11 mouse cellular contexts compared by ENCODE assay signal in genomic region chr14:33588951-33589350, GRCm38 (mm10). TPM values are rescaled to one million over a fixed set of nuclear protein-coding genes. Genes with fewer than 3 reads are reported as not detected.
DNase-seq lines count a peak whose midpoint lies in the region; ATAC-seq and TF ChIP-seq lines count a peak whose summit lies in the region.
"Had no signal": no experiment of that assay in that cellular context is flagged by ENCODE, and none has a peak within 500 bp of the region (broad histone marks: within the 10 kb centered on the region; RNA-seq: fewer than 3 reads in every experiment).

Ptpn20 (plus strand) TSS chr14:33589207.

- TF ChIP-seq EP300 in heart, adult 2 months (IDR thresholded peaks at IDR 0.05; ENCODE audit: insufficient read depth, low read depth, low read length), result no peak

- H3K36me3 ChIP-seq in heart, adult 2 months (ENCODE audit: control insufficient read depth, insufficient read depth, low read length), result no peaks in the 10 kb centered on the region
- H3K36me3 ChIP-seq in midbrain, postnatal 0 days (ENCODE audit: insufficient read depth, low read length), result no peaks in the 10 kb centered on the region
- H3K36me3 ChIP-seq in midbrain, embryonic 15.5 days (replicated peaks), result no peaks in the 10 kb centered on the region
- H3K36me3 ChIP-seq in embryonic facial prominence, embryonic 10.5 days (replicated peaks), result no peaks in the 10 kb centered on the region
- H3K36me3 ChIP-seq in midbrain, embryonic 14.5 days (ENCODE audit: control insufficient read depth, insufficient read depth, low read length), result no peaks in the 10 kb centered on the region
- H3K36me3 ChIP-seq: embryonic facial prominence, embryonic 12.5 days had no signal

- H3K27me3 ChIP-seq in heart, adult 2 months (ENCODE audit: control insufficient read depth, insufficient read depth, low read length), result no peaks in the 10 kb centered on the region
- no peaks in the 10 kb centered on the region for H3K27me3 ChIP-seq in midbrain, postnatal 0 days (ENCODE audit: insufficient read depth, low read length)
- H3K27me3 ChIP-seq in midbrain, embryonic 15.5 days (replicated peaks), result no peaks in the 10 kb centered on the region
- no peaks in the 10 kb centered on the region for H3K27me3 ChIP-seq in embryonic facial prominence, embryonic 10.5 days (replicated peaks; ENCODE audit: low read depth, poor library complexity, severe bottlenecking)
- no peaks in the 10 kb centered on the region for H3K27me3 ChIP-seq in midbrain, embryonic 14.5 days (ENCODE audit: control insufficient read depth, insufficient read depth, low read length)
- H3K27me3 ChIP-seq: embryonic facial prominence, embryonic 12.5 days had no signal

- H3K9ac ChIP-seq in heart, adult 2 months (ENCODE audit: low read depth, low read length), result no peak within 1 kb of the TSS
- no peak within 1 kb of the TSS for H3K9ac ChIP-seq in midbrain, postnatal 0 days (replicated peaks; ENCODE audit: low read length, poor library complexity, severe bottlenecking)
- no peak within 1 kb of the TSS for H3K9ac ChIP-seq in midbrain, embryonic 15.5 days
- no peak within 1 kb of the TSS for H3K9ac ChIP-seq in midbrain, embryonic 14.5 days (replicated peaks; ENCODE audit: low read length)
- H3K9ac ChIP-seq: embryonic facial prominence, embryonic 12.5 days had no signal

- peak; percentile 37 for TF ChIP-seq CTCF in heart, adult 2 months (IDR thresholded peaks at IDR 0.05)
- peak; percentile 32; the same call in 1 of the 2 replicates for TF ChIP-seq CTCF in midbrain, postnatal 0 days (IDR thresholded peaks at IDR 0.05)

- no peaks in the 10 kb centered on the region for H3K79me2 ChIP-seq in heart, adult 2 months (replicated peaks; ENCODE audit: control insufficient read depth, insufficient read depth, low read length)

- no peak for DNase-seq in heart, adult 2 months
- no peak for DNase-seq in heart, postnatal 36 days
- no peak for DNase-seq in midbrain, postnatal 0 days (ENCODE audit: low spot score)
- DNase-seq in embryonic facial prominence, embryonic 10.5 days (ENCODE audit: low spot score), result peak; percentile 47
- peak; percentile 81 for DNase-seq in testis, postnatal 14 days (ENCODE audit: low spot score)
- DNase-seq in midbrain, embryonic 14.5 days, result no peak
- DNase-seq in heart, adult 11 months, result no peak
- DNase-seq: gastrocnemius, postnatal 25 days had no signal

- H3K27ac ChIP-seq in heart, adult 2 months, result no peak within 1 kb of the TSS
- no peak within 1 kb of the TSS for H3K27ac ChIP-seq in midbrain, postnatal 0 days (ENCODE audit: low read depth, low read length)
- no peak within 1 kb of the TSS for H3K27ac ChIP-seq in midbrain, embryonic 15.5 days
- no peak within 1 kb of the TSS for H3K27ac ChIP-seq in embryonic facial prominence, embryonic 10.5 days (replicated peaks)
- H3K27ac ChIP-seq in midbrain, embryonic 14.5 days (replicated peaks; ENCODE audit: low read depth, low read length), result no peak within 1 kb of the TSS
- H3K27ac ChIP-seq: embryonic facial prominence, embryonic 12.5 days; macrophage had no signal

- H3K9me3 ChIP-seq in midbrain, postnatal 0 days (ENCODE audit: low read length), result no peaks in the 10 kb centered on the region
- no peaks in the 10 kb centered on the region for H3K9me3 ChIP-seq in midbrain, embryonic 15.5 days
- H3K9me3 ChIP-seq in embryonic facial prominence, embryonic 10.5 days, result no peaks in the 10 kb centered on the region
- H3K9me3 ChIP-seq in midbrain, embryonic 14.5 days (ENCODE audit: control insufficient read depth, low read length), result no peaks in the 10 kb centered on the region
- H3K9me3 ChIP-seq: embryonic facial prominence, embryonic 12.5 days had no signal

- no peak within 1 kb of the TSS for H3K4me2 ChIP-seq in midbrain, postnatal 0 days (ENCODE audit: low read depth, low read length, poor library complexity, severe bottlenecking)
- no peak within 1 kb of the TSS for H3K4me2 ChIP-seq in midbrain, embryonic 15.5 days
- H3K4me2 ChIP-seq in midbrain, embryonic 14.5 days (ENCODE audit: low read length), result no peak within 1 kb of the TSS
- H3K4me2 ChIP-seq: embryonic facial prominence, embryonic 12.5 days had no signal

- TF ChIP-seq POLR2A in heart, adult 2 months (IDR thresholded peaks at IDR 0.05; ENCODE audit: insufficient read depth, low read depth, low read length), result no peak

- ATAC-seq in midbrain, postnatal 0 days (ENCODE audit: low FRiP score), result no peak
- no peak for ATAC-seq in midbrain, embryonic 15.5 days (replicated peaks)
- ATAC-seq in midbrain, embryonic 14.5 days (ENCODE audit: low FRiP score, low TSS enrichment), result no peak

- 59% methylated on average over 14 of the region's 14 CpGs for WGBS in heart, adult 2 months
- WGBS in midbrain, postnatal 0 days, result 63% methylated on average over 14 of the region's 14 CpGs
- 62% methylated on average over 14 of the region's 14 CpGs for WGBS in midbrain, embryonic 15.5 days
- 63% methylated on average over 14 of the region's 14 CpGs for WGBS in embryonic facial prominence, embryonic 10.5 days
- 67% methylated on average over 14 of the region's 14 CpGs for WGBS in midbrain, embryonic 14.5 days

- no peak within 1 kb of the TSS for H3K4me3 ChIP-seq in heart, adult 2 months
- H3K4me3 ChIP-seq in midbrain, postnatal 0 days (ENCODE audit: low read depth, low read length), result no peak within 1 kb of the TSS
- H3K4me3 ChIP-seq in midbrain, embryonic 15.5 days, result no peak within 1 kb of the TSS
- H3K4me3 ChIP-seq in embryonic facial prominence, embryonic 10.5 days, result no peak within 1 kb of the TSS
- no peak within 1 kb of the TSS for H3K4me3 ChIP-seq in midbrain, embryonic 14.5 days (replicated peaks; ENCODE audit: low read depth, low read length)
- H3K4me3 ChIP-seq: embryonic facial prominence, embryonic 12.5 days had no signal

- intact Hi-C loops in heart, adult 2 months (cut with DNase I), result no loop called here
- intact Hi-C loops in heart, postnatal 36 days (cut with DNase I), result no loop called here

- no peaks in the 10 kb centered on the region for H3K4me1 ChIP-seq in heart, adult 2 months (ENCODE audit: control insufficient read depth, insufficient read depth, low read length)
- no peaks in the 10 kb centered on the region for H3K4me1 ChIP-seq in midbrain, postnatal 0 days (ENCODE audit: insufficient read depth, low read length)
- H3K4me1 ChIP-seq in midbrain, embryonic 15.5 days, result no peaks in the 10 kb centered on the region
- no peaks in the 10 kb centered on the region for H3K4me1 ChIP-seq in embryonic facial prominence, embryonic 10.5 days
- H3K4me1 ChIP-seq in midbrain, embryonic 14.5 days (ENCODE audit: control insufficient read depth, insufficient read depth, low read length), result no peaks in the 10 kb centered on the region
- H3K4me1 ChIP-seq: embryonic facial prominence, embryonic 12.5 days had no signal

RNA-seq across cellular contexts. Expression of gene Ptpn20, which starts in this region (rescaled TPM):
- not detected for total RNA-seq in heart, adult 2 months (2021)
- polyA plus RNA-seq in heart, adult 2 months (2012; rRNA removed), result 0.04 TPM in 1 of 2 replicates, not detected in the other
- total RNA-seq in heart, postnatal 36 days (2021), result not detected
- total RNA-seq in midbrain, postnatal 0 days (2014; rRNA removed), result 1.1 and 1.2 TPM in 2 replicates
- 0.17 and 0.33 TPM in 2 replicates for polyA plus RNA-seq in midbrain, postnatal 0 days (2015; fragmentation: Nextera tagmentation; extraction: Ambion mirVana)
- 0.05 and 0.13 TPM in 2 replicates for polyA plus RNA-seq in midbrain, embryonic 15.5 days (2015; fragmentation: Nextera tagmentation; extraction: Ambion mirVana)
- polyA plus RNA-seq in embryonic facial prominence, embryonic 10.5 days (2016; fragmentation: Nextera tagmentation; extraction: Ambion mirVana), result 0.14 TPM in 1 of 2 replicates, not detected in the other
- polyA plus RNA-seq in midbrain, embryonic 14.5 days (2014; fragmentation: Nextera tagmentation; extraction: Ambion mirVana), result 0.13 and 0.26 TPM in 2 replicates
- total RNA-seq: gastrocnemius, postnatal 25 days had no signal
- polyA plus RNA-seq: macrophage had no signal

Comparison
In these comparisons a context has a peak if more than half of its experiments do, and no peak if none do; other contexts are left out.
1. Peak in DNase-seq in embryonic facial prominence, embryonic 10.5 days; RNA of the gene not detected or under 1 TPM.